Mouse (Mus musculus) neural tube, embryonic 15.5 days (tissue): ENCODE data around the gene CN725425. TPM values are rescaled to one million over a fixed set of nuclear protein-coding genes. Genes with fewer than 3 reads are reported as not detected.

Experiments
- ATAC-seq: fragments of 200-750 bp; cut with Nextera tagmentation; 2 replicates; pipeline ENCODE4 v1.8.0; 2017; ENCODE audit warnings: mild to moderate bottlenecking, moderate TSS enrichment, moderate library complexity; ENCODE audit not compliant: low FRiP score
- H3K27ac ChIP-seq: fragments of 300-500 bp; sonication (generic); replicated peaks from 2 replicates; pipeline ENCODE4 v1.5.1; 2015; ENCODE audit warnings: mild to moderate bottlenecking, inconsistent platforms
- H3K27me3 ChIP-seq: fragments of 300-500 bp; sonication (generic); replicated peaks from 2 replicates; pipeline ENCODE4 v1.6.1; 2015; ENCODE audit warnings: inconsistent platforms
- H3K36me3 ChIP-seq: fragments of 300-500 bp; sonication (generic); 2 replicates; pipeline ENCODE4 v1.6.1; 2015; ENCODE audit warnings: inconsistent platforms
- H3K4me1 ChIP-seq: fragments of 300-500 bp; sonication (generic); 2 replicates; pipeline ENCODE4 v1.6.1; 2015; ENCODE audit warnings: inconsistent platforms
- H3K4me2 ChIP-seq: fragments of 300-500 bp; sonication (generic); 2 replicates; pipeline ENCODE4 v1.6.1; 2015; ENCODE audit warnings: inconsistent platforms, mild to moderate bottlenecking, moderate library complexity
- H3K4me3 ChIP-seq: fragments of 300-500 bp; sonication (generic); replicated peaks from 2 replicates; pipeline ENCODE4 v1.5.1; 2015; ENCODE audit warnings: mild to moderate bottlenecking, inconsistent platforms
- H3K9ac ChIP-seq: fragments of 300-500 bp; sonication (generic); replicated peaks from 2 replicates; pipeline ENCODE4 v1.6.1; 2015; ENCODE audit warnings: mild to moderate bottlenecking, inconsistent platforms
- H3K9me3 ChIP-seq: fragments of 300-500 bp; sonication (generic); replicated peaks from 2 replicates; pipeline ENCODE4 v1.6.1; 2016; ENCODE audit warnings: inconsistent platforms
- WGBS: fragments of 180-500 bp; shearing (Covaris S2); methylation state at CpG from one replicate; pipeline ENCODE4 v1.1.7; 2015; ENCODE audit warnings: mixed read lengths; 5-methylcytosine and 5-hydroxymethylcytosine counted together
- polyA plus RNA-seq: library from polyadenylated mRNA; unstranded; fragments of >200 nt; fragmentation: Nextera tagmentation; extraction: Ambion mirVana; gene quantifications from 2 replicates; pipeline ENCODE4 v1.2.1, GENCODE M21; 2015

The CN725425 gene
- polyA plus RNA-seq, 1 experiment from 2014 or later: not detected

- H3K9me3 ChIP-seq: no peaks in the 10 kb centered on the region
- ATAC-seq: no peak
- no peak overlapping the region for H3K4me2 ChIP-seq
- no peak overlapping the region for H3K4me3 ChIP-seq
- H3K4me1 ChIP-seq: no peaks in the 10 kb centered on the region
- WGBS: 59% methylated on average over 15 of the region's 15 CpGs
- no peaks in the 10 kb centered on the region for H3K36me3 ChIP-seq
- H3K27ac ChIP-seq: no peak overlapping the region
- no peaks in the 10 kb centered on the region for H3K27me3 ChIP-seq
- H3K9ac ChIP-seq: no peak overlapping the region
These were observed 19.2 kb upstream of the CN725425 start for GRCm38 (mm10) chr15:91179911-91180622.

GRCm38 (mm10) chr15:91186358-91186757 lies 12.9 kb upstream of the CN725425 start:
- H3K9ac ChIP-seq: no peak overlapping the region
- no peak overlapping the region for H3K4me2 ChIP-seq
- no peak overlapping the region for H3K27ac ChIP-seq
- no peak for ATAC-seq
- peaks cover 17% of the 10 kb centered on the region for H3K4me1 ChIP-seq
- H3K36me3 ChIP-seq: no peaks in the 10 kb centered on the region
- no peaks in the 10 kb centered on the region for H3K9me3 ChIP-seq
- 78% methylated on average over 6 of the region's 6 CpGs for WGBS
- no peaks in the 10 kb centered on the region for H3K27me3 ChIP-seq
- H3K4me3 ChIP-seq: no peak overlapping the region

- Histone ChIP-seq H3K9me3 (no peaks in the 10 kb centered on the region), H3K9ac (peak overlapping the region; percentile 59; the same call in 1 of the 2 replicates), H3K27me3 (no peaks in the 10 kb centered on the region), H3K4me3 (peak overlapping the region; percentile 51), H3K36me3 (no peaks in the 10 kb centered on the region), H3K4me2 (peak overlapping the region; percentile 87), H3K27ac (no peak overlapping the region), H3K4me1 (peaks cover 21% of the 10 kb centered on the region)
- ATAC-seq: no peak
- WGBS: 14% methylated on average over 4 of the region's 4 CpGs
These were observed 9.3 kb upstream of the CN725425 start for GRCm38 (mm10) chr15:91190026-91190425.

GRCm38 (mm10) chr15:91190519-91191207 lies 8.6 kb upstream of the CN725425 start:
- H3K9ac ChIP-seq: peak overlapping the region; percentile 59
- no peak for ATAC-seq

GRCm38 (mm10) chr15:91191412-91192222 lies 7.7 kb upstream of the CN725425 start, which contains the start of gene Abcd2:
Gene Abcd2, minus strand, starts transcription at chr15:91191799.
- Histone ChIP-seq H3K9ac (peak within 1 kb of the TSS; percentile 59), H3K27ac (peak within 1 kb of the TSS; percentile 87), H3K4me3 (peak within 1 kb of the TSS; percentile 51), H3K27me3 (no peaks in the 10 kb centered on the region), H3K9me3 (no peaks in the 10 kb centered on the region), H3K36me3 (no peaks in the 10 kb centered on the region), H3K4me2 (peak within 1 kb of the TSS; percentile 87), H3K4me1 (peaks cover 21% of the 10 kb centered on the region)
- ATAC-seq: peak; percentile 93
- WGBS: under 1% methylated on average over 22 of the region's 22 CpGs

More at GRCm38 (mm10) chr15:91190519-91191207, 8.6 kb upstream of the CN725425 start:
- Histone ChIP-seq H3K27me3 (no peaks in the 10 kb centered on the region), H3K36me3 (no peaks in the 10 kb centered on the region), H3K4me1 (peaks cover 21% of the 10 kb centered on the region), H3K9me3 (no peaks in the 10 kb centered on the region), H3K4me2 (peak overlapping the region; percentile 87), H3K27ac (peak overlapping the region; percentile 87), H3K4me3 (peak overlapping the region; percentile 51)
- WGBS: 32% methylated on average over 17 of the region's 17 CpGs

GRCm38 (mm10) chr15:91192223-91192598 lies 7.1 kb upstream of the CN725425 start:
- peak; percentile 62 for ATAC-seq
- no peaks in the 10 kb centered on the region for H3K36me3 ChIP-seq
- H3K4me2 ChIP-seq: peak overlapping the region; percentile 87
- no peaks in the 10 kb centered on the region for H3K9me3 ChIP-seq
- 13% methylated on average over 7 of the region's 7 CpGs for WGBS
- H3K27ac ChIP-seq: peak overlapping the region; percentile 87
- H3K4me3 ChIP-seq: peak overlapping the region; percentile 51
- H3K27me3 ChIP-seq: no peaks in the 10 kb centered on the region
- H3K4me1 ChIP-seq: peaks cover 21% of the 10 kb centered on the region
- peak overlapping the region; percentile 59 for H3K9ac ChIP-seq

- Histone ChIP-seq H3K27ac (no peak overlapping the region), H3K36me3 (no peaks in the 10 kb centered on the region), H3K4me1 (no peaks in the 10 kb centered on the region), H3K27me3 (no peaks in the 10 kb centered on the region), H3K4me3 (no peak overlapping the region), H3K4me2 (no peak overlapping the region), H3K9ac (no peak overlapping the region), H3K9me3 (no peaks in the 10 kb centered on the region)
- 93% methylated on average over 1 of the region's 1 CpGs for WGBS
- no peak for ATAC-seq
These were observed 1.5 kb downstream of the CN725425 start for GRCm38 (mm10) chr15:91200833-91201232.

GRCm38 (mm10) chr15:91202486-91202885 lies 3.2 kb downstream of the CN725425 start:
- H3K36me3 ChIP-seq: no peaks in the 10 kb centered on the region
- 93% methylated on average over 1 of the region's 1 CpGs for WGBS
- H3K4me1 ChIP-seq: no peaks in the 10 kb centered on the region
- no peak overlapping the region for H3K4me2 ChIP-seq
- ATAC-seq: no peak
- no peaks in the 10 kb centered on the region for H3K9me3 ChIP-seq
- H3K9ac ChIP-seq: no peak overlapping the region
- no peak overlapping the region for H3K4me3 ChIP-seq
- no peaks in the 10 kb centered on the region for H3K27me3 ChIP-seq
- H3K27ac ChIP-seq: no peak overlapping the region

GRCm38 (mm10) chr15:91203521-91203920 lies 4.2 kb downstream of the CN725425 start:
- no peaks in the 10 kb centered on the region for H3K36me3 ChIP-seq
- H3K4me3 ChIP-seq: no peak overlapping the region
- H3K9ac ChIP-seq: no peak overlapping the region
- no peak overlapping the region for H3K27ac ChIP-seq
- H3K27me3 ChIP-seq: no peaks in the 10 kb centered on the region
- 79% methylated on average over 3 of the region's 3 CpGs for WGBS
- H3K4me2 ChIP-seq: no peak overlapping the region
- ATAC-seq: no peak
- no peaks in the 10 kb centered on the region for H3K4me1 ChIP-seq
- H3K9me3 ChIP-seq: no peaks in the 10 kb centered on the region

GRCm38 (mm10) chr15:91206518-91206917 lies 7.2 kb downstream of the CN725425 start:
- no peak overlapping the region for H3K4me2 ChIP-seq
- WGBS: 86% methylated on average over 5 of the region's 5 CpGs
- H3K27me3 ChIP-seq: no peaks in the 10 kb centered on the region

GRCm38 (mm10) chr15:91237294-91237693 lies 38.0 kb downstream of the CN725425 start:
- 90% methylated on average over 5 of the region's 5 CpGs for WGBS
- no peaks in the 10 kb centered on the region for H3K27me3 ChIP-seq
- H3K4me3 ChIP-seq: no peak overlapping the region
- no peak overlapping the region for H3K9ac ChIP-seq
- no peaks in the 10 kb centered on the region for H3K36me3 ChIP-seq
- no peaks in the 10 kb centered on the region for H3K9me3 ChIP-seq
- no peak overlapping the region for H3K27ac ChIP-seq
- ATAC-seq: no peak
- no peak overlapping the region for H3K4me2 ChIP-seq
- H3K4me1 ChIP-seq: no peaks in the 10 kb centered on the region

More at GRCm38 (mm10) chr15:91206518-91206917, 7.2 kb downstream of the CN725425 start:
- no peak overlapping the region for H3K27ac ChIP-seq
- no peak overlapping the region for H3K9ac ChIP-seq
- ATAC-seq: no peak
- H3K36me3 ChIP-seq: no peaks in the 10 kb centered on the region
- no peaks in the 10 kb centered on the region for H3K9me3 ChIP-seq
- H3K4me1 ChIP-seq: no peaks in the 10 kb centered on the region
- no peak overlapping the region for H3K4me3 ChIP-seq
